Mouse (Mus musculus) lung, postnatal 0 days (tissue): Measurements from ENCODE around the gene Gm45713.

Experiments used
- CTCF ChIP-seq: IDR thresholded peaks from 2 replicates; pipeline ENCODE4 v1.5.1; 2016; ENCODE audit warnings: antibody characterized with exemption, mild to moderate bottlenecking
- EP300 ChIP-seq: IDR thresholded peaks from 2 replicates; pipeline ENCODE4 v1.6.1; 2016; ENCODE audit warnings: antibody characterized with exemption, mild to moderate bottlenecking, control low read depth

DNA sequence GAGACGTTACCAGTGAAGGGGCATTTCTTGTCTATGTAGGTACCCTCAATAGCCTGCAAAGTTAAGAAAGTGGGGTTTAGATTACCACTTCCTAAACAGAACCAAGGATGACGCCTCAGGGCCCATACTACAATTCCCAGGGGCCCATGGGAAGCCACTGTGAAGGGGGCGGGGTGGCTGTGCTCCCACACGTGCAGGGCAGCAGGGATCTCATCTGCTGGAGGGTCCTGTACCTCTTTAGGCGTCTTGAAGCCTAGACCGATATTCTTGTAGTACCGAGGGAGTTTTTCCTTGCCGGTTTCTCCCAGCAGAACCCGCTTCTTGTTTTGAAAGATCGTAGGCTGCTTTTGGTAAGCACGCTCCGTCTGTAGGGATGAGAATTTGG is 12.9 kb downstream of the Gm45713 start:
- TF ChIP-seq CTCF (no peak), EP300 (no peak)
